Mouse (Mus musculus): ENCODE data around the gene Hyou1.
"Not testable (repeated sequence)": the region's sequence is repeated elsewhere in the genome, so short reads cannot be mapped to it uniquely, and the experiment has no call there.

Gene Hyou1

GRCm38 (mm10) chr9:44405011-44405410 lies 25.7 kb downstream of the Hyou1 start:
- DNase-seq (ENCODE audit: low read depth in 2 of 2, low spot score in 2 of 2) = no peak

GRCm38 (mm10) chr9:44406906-44407751 lies 27.8 kb downstream of the Hyou1 start, which contains the start of the genes Rps25 and Trappc4:
TSS of gene Rps25 (plus strand) at chr9:44407139.
TSS of gene Trappc4 (minus strand) at chr9:44407600.
- peak; percentile 86 to 90 for DNase-seq (ENCODE audit: low read depth in 2 of 2, low spot score in 2 of 2)

DNA sequence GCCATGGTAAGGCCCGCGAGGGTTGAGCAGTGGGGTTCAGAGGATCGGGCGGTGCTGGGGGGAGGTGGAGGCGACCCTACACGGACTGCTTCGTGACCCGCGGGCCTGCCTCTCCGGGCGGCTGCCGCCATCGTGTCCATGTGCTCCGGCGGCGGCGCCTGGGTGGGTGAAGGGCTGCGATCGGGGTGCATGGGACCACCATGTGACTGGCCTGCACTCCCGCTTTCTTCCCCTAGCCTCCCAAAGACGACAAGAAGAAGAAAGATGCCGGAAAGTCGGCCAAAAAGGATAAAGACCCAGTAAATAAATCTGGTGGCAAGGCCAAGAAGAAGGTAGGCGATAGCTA lies 28.4 kb downstream of the Hyou1 start:
- no peak for DNase-seq (ENCODE audit: low read depth in 2 of 2, low spot score in 2 of 2)

DNA sequence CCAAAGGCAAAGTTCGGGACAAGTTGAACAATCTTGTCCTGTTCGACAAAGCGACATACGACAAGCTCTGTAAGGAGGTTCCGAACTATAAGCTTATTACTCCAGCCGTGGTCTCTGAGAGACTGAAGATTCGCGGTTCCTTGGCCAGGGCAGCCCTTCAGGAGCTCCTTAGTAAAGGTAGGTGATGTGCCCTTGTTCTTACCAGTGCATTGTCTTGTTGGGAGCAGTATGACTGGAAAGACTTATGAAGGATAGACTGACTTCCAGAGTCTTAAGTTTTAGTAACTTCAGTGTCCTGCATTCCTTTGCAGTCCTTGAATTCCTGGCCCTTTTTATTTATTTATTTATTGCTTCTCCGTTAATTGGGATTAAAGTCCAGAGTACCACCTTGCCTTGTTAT lies 29.4 kb downstream of the Hyou1 start:
- DNase-seq (ENCODE audit: low read depth in 2 of 2, low spot score in 2 of 2) = not testable (repeated sequence)

DNA sequence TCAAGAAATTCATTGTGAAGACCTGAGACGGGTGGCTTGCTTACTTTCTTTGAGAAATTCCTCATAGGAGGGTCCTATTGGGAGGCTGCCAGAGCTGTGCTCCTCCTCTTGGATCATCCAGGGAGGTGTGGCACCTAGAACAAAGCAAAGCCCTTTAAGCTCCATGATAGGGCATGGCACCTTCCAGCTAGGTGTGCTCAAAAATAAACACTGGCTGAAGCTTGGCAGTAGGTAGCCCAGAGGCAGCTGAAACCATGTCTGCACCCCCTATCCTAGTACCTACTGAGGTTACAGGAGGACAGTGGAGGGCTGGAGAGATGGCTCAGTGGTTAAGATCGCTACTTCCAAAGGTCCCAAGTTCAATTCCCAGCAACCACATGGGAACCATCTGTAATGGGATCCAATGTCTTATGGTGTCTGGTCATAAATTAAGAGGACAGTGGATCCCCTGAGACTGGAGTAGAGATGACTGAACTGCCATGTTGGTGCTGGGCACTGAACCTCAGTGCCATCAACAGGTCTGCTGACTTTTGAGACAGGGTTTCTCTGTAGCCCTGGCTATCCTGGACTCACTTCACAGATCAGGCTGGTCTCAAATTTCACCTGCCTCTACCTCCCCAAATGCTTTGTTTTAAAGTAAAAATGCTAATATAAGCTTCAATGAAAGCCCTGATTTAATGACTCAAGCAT lies 31.5 kb downstream of the Hyou1 start:
- DNase-seq (ENCODE audit: low read depth in 2 of 2, low spot score in 2 of 2) = no peak

- no peak for DNase-seq (ENCODE audit: low read depth in 2 of 2, low spot score in 2 of 2)
These were observed 32.4 kb downstream of the Hyou1 start for GRCm38 (mm10) chr9:44411601-44412130.

GRCm38 (mm10) chr9:44412306-44412705 lies 33.0 kb downstream of the Hyou1 start:
- DNase-seq (ENCODE audit: low read depth in 2 of 2, low spot score in 2 of 2) = no peak

GRCm38 (mm10) chr9:44412781-44413180 lies 33.5 kb downstream of the Hyou1 start:
- no peak for DNase-seq (ENCODE audit: low read depth in 2 of 2, low spot score in 2 of 2)

DNA sequence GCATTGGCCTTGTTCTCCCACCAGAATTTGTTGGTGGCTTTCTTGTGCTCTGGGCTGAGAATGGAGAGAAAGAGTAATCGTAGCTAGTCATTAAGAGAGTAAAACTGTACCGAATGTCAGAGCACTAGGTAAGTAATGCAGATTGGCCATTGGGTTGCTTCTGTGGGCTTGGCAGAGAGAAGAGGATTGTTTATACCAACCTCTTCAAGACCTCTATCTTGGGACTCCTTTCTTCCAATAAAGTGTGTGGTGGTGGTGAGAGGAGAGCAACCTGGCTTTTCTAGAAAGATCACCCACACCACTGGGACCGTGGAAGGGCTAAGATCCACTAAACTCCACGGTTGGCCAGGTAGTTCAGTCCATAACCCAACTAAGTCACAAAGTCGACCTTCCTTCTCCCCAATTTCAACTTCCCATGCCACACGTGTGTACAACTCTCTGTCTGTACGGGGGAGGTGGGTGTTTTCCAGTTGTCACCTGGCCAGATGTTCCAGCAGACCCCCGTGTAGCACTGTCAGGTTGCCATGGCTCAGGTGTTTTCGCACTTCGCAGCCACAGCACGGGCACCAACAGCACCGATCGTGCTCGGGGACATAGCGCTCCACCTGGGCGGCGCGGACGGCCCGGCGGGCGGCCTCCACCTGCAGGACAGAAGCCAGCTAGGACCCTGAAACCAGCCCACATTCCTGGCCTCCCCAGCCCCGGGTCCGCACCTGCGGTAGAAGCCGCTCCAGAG lies 38.0 kb downstream of the Hyou1 start:
- no peak for DNase-seq (ENCODE audit: low read depth in 2 of 2, low spot score in 2 of 2)

GRCm38 (mm10) chr9:44417892-44418363 lies 38.6 kb downstream of the Hyou1 start:
- peak; percentile 85 to 89 for DNase-seq (ENCODE audit: low read depth in 2 of 2, low spot score in 2 of 2)

- no peak for DNase-seq (ENCODE audit: low read depth in 2 of 2, low spot score in 2 of 2)
These were observed 39.5 kb downstream of the Hyou1 start, which contains the start of gene Ccdc84 for GRCm38 (mm10) chr9:44418519-44419385. TSS of gene Ccdc84 (minus strand) at chr9:44418569.

- DNase-seq (ENCODE audit: low read depth in 2 of 2, low spot score in 2 of 2) = not testable (repeated sequence)
These were observed 40.4 kb downstream of the Hyou1 start for GRCm38 (mm10) chr9:44419730-44420129.

DNA sequence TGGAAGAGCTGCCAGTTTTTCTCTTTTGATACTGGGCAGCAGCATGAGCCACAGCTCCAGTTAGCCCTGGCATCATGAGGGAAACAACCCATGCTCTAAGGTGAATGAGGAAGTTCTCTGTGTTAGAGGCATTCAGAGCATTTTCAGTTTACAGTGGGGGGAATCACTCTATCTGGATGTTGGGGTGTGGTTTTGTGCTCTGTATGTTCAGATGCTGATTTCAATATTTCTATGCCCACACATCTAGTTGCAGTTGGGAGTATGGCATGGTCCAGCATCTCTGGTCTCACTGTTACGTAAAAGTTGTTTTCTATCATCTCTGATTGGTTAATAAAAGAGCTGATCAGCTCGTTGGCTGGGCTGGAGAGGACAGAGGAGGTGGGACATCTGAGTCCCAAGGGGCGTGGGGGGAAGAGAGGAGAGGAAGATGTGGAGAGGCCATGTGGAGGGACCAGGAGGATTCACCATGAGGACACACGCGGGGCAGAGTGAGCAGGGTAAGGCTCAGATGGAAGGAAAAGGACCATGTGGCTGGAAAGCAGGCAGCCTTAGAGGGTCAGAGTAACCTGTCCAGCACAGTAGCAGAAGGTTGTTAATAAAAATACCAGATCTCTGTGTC lies 41.1 kb downstream of the Hyou1 start:
- DNase-seq (ENCODE audit: low read depth in 2 of 2, low spot score in 2 of 2) = no peak

DNA sequence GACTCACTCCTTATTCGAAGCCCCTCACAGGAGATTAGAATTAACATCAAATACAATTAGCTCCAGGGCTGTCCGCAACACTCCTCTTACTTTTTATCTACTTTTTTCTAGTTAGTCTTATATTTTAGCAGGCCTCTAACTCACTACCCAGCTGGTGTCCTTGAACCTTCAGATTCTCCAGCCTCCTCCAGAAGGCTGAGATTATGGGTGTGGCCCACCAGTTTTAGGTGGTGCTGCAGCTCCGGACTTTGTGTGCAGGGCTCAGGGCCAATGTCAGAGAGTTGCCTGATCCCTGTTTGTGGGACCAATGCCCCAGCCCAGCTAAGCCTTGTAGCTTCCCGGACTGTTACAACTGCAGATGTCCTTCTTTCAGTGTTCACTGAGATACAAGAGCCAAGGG lies 44.3 kb downstream of the Hyou1 start:
- no peak for DNase-seq (ENCODE audit: low read depth in 2 of 2, low spot score in 2 of 2)

DNA sequence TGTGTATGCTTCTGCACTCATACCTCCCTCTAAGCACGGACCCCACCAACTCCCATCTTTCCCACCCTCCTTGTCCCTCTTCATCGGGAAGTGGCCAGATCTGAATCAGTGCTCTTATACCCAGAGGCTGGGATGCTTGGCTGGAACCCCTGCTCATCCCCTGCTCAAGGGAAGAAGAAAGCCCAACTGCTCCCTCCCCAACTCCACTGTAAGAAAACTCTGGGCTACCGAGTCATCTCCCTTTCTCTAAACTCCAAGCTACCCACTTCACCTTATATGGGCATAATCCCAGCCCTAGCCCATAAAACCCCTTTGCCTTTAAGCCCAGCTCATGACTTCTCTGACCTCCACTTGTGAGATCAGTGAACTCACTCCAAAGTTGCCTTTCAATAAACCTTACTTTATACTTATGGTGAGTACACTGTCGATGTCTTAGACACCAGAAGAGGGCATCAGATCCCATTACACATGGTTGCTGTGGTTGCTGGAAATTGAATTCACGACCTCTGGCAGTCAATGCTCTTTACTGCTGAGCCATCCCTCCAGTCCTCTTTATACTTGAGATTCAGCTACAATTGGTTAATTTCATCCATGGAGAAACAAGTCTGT lies 53.4 kb downstream of the Hyou1 start:
- DNase-seq (ENCODE audit: low read depth in 2 of 2, low spot score in 2 of 2) = no peak

GRCm38 (mm10) chr9:44435747-44436146 lies 56.5 kb downstream of the Hyou1 start:
- no peak for DNase-seq (ENCODE audit: low read depth in 2 of 2, low spot score in 2 of 2)

- no peak for DNase-seq (ENCODE audit: low read depth in 2 of 2, low spot score in 2 of 2)
These were observed 61.7 kb downstream of the Hyou1 start, which contains the start of gene Foxr1 for GRCm38 (mm10) chr9:44440961-44441360. TSS of gene Foxr1 (minus strand) at chr9:44441136.
